Mouse (Mus musculus): Measurements from ENCODE around the gene Enox1.

Gene Enox1

GRCm38 (mm10) chr14:77441541-77441940 is 285.0 kb downstream of the Enox1 start:
- no peak for DNase-seq (ENCODE audit: extremely low spot score, low spot score)

GRCm38 (mm10) chr14:77448001-77448400 is 291.4 kb downstream of the Enox1 start:
- no peak for DNase-seq (ENCODE audit: extremely low spot score, low spot score)

GRCm38 (mm10) chr14:77451916-77452315 is 295.4 kb downstream of the Enox1 start:
- DNase-seq (ENCODE audit: extremely low spot score, low spot score): no peak

DNA sequence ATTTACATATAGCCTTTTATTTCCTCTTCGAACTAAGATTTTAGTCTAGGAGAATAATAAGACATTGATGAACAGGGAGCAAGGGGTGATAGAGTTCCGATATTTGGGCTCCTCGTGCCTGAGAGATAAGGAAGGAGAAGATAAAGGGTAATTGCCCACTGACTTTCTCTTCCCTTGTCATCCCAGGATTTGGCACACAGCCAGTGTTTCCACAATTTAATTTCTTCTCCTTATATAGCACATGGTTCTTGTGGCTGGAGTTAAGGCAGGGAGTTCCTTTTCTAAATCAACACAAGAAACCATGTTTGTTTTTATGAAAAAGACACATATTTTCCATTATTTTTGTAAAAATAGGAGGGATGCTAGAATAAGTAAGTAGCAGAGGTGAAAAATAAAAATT is 299.5 kb downstream of the Enox1 start:
- DNase-seq (ENCODE audit: extremely low spot score, low spot score): no peak

DNA sequence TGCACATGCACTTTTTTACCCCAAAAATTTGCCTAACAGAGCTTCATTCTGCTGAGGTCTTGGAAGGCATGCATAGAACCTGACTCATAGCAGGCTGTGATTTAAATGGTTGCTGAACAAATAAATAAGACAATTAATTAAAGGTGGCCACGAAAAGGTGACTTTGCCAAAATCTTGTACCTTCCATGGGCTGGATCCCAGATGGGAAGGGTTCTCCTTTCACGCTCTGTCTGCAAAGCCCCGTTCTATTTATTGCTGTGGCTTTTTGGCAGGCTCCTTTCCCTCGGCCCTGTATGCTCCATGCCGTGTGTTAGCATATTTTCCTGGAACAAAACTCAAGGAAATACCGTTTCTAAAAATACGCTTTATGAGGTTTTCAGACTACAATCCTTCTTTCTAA is 300.3 kb downstream of the Enox1 start:
- DNase-seq (ENCODE audit: extremely low spot score, low spot score): no peak

DNA sequence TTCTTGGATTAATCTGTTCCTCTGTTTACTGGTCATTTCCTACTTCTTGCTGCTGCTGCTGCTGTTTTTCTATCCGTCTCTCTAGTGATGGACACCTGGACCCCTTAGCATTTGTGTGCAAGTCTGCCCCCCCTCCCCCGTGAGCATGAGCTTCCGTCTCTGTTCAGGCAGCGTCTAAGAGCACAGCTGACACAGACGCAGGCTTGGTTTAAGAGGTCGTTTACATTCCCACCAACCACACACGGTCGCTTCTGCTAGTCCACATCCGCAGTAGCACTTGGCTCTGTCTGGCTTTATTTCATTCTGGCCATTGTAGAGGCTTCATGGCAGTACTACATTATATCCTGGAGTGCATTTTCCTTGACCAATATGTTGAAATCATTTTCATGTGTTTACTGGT is 301.7 kb downstream of the Enox1 start:
- DNase-seq (ENCODE audit: extremely low spot score, low spot score): no peak

DNA sequence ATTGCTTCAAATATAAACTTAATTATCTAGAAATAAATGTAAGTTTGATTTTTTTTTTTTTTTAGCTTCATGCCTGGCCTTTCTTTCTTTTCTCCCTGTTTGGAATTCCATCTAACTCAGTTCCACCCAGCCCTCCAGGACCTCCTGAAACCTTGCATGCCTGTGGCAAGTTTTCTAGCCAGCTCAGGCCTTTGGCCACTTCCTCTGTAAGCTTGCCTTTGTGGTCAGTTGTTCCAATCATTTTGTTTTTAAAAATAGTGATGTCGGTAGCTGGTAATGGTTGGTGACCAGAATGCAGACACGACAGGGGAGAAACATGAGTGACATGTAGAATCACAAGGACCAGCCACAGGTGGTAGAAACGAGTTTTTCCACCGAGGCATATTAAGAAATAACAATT is 307.4 kb downstream of the Enox1 start:
- DNase-seq (ENCODE audit: extremely low spot score, low spot score): no peak

- DNase-seq (ENCODE audit: extremely low spot score, low spot score): no peak
These were observed 308.2 kb downstream of the Enox1 start for GRCm38 (mm10) chr14:77464782-77465181.

DNA sequence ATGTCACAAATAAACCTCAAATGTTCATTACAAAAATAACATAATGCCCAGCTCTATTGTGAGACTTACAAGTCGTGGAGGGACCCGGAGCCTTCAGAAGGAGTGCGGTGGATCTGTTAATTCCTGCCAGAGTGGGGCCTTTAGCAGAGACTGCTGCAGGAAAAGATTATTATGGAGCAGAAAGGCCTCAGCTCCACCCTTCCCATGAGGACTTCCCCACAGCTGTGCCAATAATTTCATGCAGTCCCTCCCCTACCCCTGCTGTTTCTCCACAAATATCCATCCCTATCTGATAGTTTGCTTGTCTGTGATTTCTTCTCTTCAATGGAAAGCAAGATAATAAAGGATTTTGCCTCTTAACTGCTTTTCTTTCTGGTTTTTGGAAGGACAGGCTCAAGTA is 314.0 kb downstream of the Enox1 start:
- DNase-seq (ENCODE audit: extremely low spot score, low spot score): no peak

GRCm38 (mm10) chr14:77473501-77473900 is 316.9 kb downstream of the Enox1 start:
- no peak for DNase-seq (ENCODE audit: extremely low spot score, low spot score)

- DNase-seq (ENCODE audit: extremely low spot score, low spot score): no peak
These were observed 317.5 kb downstream of the Enox1 start for GRCm38 (mm10) chr14:77474026-77474425.

GRCm38 (mm10) chr14:77475134-77475820 is 318.7 kb downstream of the Enox1 start:
- no peak for DNase-seq (ENCODE audit: extremely low spot score, low spot score)

- DNase-seq (ENCODE audit: extremely low spot score, low spot score): no peak
These were observed 321.1 kb downstream of the Enox1 start for GRCm38 (mm10) chr14:77477704-77478103.

- no peak for DNase-seq (ENCODE audit: extremely low spot score, low spot score)
These were observed 321.6 kb downstream of the Enox1 start for GRCm38 (mm10) chr14:77478210-77478609.

- DNase-seq (ENCODE audit: extremely low spot score, low spot score): no peak
These were observed 322.1 kb downstream of the Enox1 start for GRCm38 (mm10) chr14:77478692-77479091.

- DNase-seq (ENCODE audit: extremely low spot score, low spot score): no peak
These were observed 326.5 kb downstream of the Enox1 start for GRCm38 (mm10) chr14:77483076-77483475.

- DNase-seq (ENCODE audit: extremely low spot score, low spot score): no peak
These were observed 328.4 kb downstream of the Enox1 start for GRCm38 (mm10) chr14:77484951-77485447.

- no peak for DNase-seq (ENCODE audit: extremely low spot score, low spot score)
These were observed 334.1 kb downstream of the Enox1 start for GRCm38 (mm10) chr14:77490699-77491098.

- DNase-seq (ENCODE audit: extremely low spot score, low spot score): no peak
These were observed 335.2 kb downstream of the Enox1 start for GRCm38 (mm10) chr14:77491731-77492130.

DNA sequence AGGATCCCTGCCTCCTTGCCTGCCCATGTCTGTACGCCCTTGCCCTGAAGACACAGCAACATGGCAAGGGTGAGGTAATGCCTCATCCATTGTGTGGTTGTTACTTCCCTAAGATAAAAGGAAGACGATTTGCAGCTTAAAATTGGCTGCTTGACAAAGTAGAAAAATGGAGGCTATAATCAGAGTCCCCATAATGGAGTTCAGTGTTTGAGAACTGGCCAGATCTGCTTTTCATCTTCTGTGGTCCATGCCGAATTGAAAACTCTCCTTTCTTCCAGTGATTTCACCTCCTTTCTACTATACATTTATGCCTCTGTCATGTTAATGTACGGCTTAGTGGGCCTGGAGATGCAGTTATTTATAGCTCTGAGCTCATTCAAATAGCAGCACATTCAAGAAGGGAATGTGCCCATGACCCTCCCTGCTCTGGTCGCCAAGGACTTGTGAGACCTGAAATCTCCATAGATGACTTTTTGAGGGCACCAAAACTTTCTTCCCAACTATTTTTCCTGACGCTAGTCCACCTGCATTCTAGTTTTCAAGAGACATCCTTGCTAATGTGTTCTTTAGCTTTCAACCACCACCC is 343.5 kb downstream of the Enox1 start:
- DNase-seq (ENCODE audit: extremely low spot score, low spot score): no peak

GRCm38 (mm10) chr14:77504458-77505135 is 348.0 kb downstream of the Enox1 start:
- no peak for DNase-seq (ENCODE audit: extremely low spot score, low spot score)

DNA sequence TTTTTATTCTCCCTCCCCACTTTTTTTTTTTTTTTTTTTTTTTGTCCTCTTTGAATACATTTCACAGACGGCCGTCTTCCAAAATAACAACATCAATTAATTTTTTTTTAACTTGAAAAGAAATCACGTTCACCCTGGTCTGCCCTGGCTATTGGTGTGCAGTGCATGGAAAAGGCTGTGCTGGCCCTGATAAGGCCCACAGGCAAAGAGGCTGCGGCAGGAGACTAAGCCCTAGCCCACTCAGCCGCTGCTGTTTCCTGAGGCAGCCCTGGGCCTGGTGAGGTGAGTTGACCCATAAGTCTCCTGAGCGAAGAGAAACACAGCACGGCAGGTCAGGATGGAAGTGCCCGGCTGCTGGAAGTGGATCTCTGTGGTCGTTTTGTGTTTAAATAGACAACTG is 349.8 kb downstream of the Enox1 start:
- no peak for DNase-seq (ENCODE audit: extremely low spot score, low spot score)

DNA sequence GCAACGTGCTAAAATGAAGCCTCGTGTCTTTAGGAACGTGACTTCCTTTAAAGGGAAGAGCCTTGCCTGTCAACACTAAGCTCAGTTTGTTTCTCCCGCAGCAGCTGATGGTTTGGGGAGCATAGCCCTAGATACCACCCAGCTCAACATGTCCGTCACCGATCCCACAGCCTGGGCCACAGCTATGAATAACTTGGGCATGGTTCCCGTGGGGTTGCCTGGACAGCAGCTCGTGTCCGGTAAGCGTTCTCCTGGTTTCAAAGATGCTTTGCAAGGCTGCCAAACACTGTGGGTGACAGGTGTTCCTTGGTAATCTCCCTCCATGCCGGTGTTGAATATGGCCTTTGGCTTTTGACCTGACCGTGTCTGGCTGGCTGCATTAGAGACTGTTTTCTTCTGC is 351.5 kb downstream of the Enox1 start:
- DNase-seq (ENCODE audit: extremely low spot score, low spot score): no peak
